In genomic region chr8:120550430-120550829, GRCm38 (mm10) we compare ENCODE assay signal across 10 mouse cellular contexts. TPM values are rescaled to one million over a fixed set of nuclear protein-coding genes. Genes with fewer than 3 reads are reported as not detected.
DNase-seq lines count a peak whose midpoint lies in the region; ATAC-seq and TF ChIP-seq lines count a peak whose summit lies in the region.
"Had no signal": no experiment of that assay in that cellular context is flagged by ENCODE, and none has a peak within 500 bp of the region (broad histone marks: within the 10 kb centered on the region; RNA-seq: fewer than 3 reads in every experiment).

No protein-coding gene starts in this region.

- H3K4me3 ChIP-seq in layer of hippocampus, adult 2 months, result no peak overlapping the region; the same call in 1 of the 2 replicates
- 0 out of 2 replicates have a peak overlapping the region, but pooled peaks have one; percentile 24 for H3K4me3 ChIP-seq in forebrain, embryonic 12.5 days (replicated peaks)
- H3K4me3 ChIP-seq in hindbrain, embryonic 16.5 days (ENCODE audit: low read length), result no peak overlapping the region
- no peak overlapping the region for H3K4me3 ChIP-seq in neural tube, embryonic 14.5 days (ENCODE audit: low read depth, low read length)

- 0 out of 2 replicates have a peak, but pooled peaks cover 3% of the 10 kb centered on the region for H3K27me3 ChIP-seq in forebrain, embryonic 12.5 days
- no peaks in the 10 kb centered on the region for H3K27me3 ChIP-seq in hindbrain, embryonic 16.5 days (replicated peaks; ENCODE audit: control insufficient read depth, insufficient read depth, low read length)
- H3K27me3 ChIP-seq in neural tube, embryonic 14.5 days (ENCODE audit: control insufficient read depth, insufficient read depth, low read length), result no peaks in the 10 kb centered on the region

- H3K27ac ChIP-seq in layer of hippocampus, adult 2 months, result peak overlapping the region; percentile 97
- H3K27ac ChIP-seq in forebrain, embryonic 12.5 days, result peak overlapping the region; percentile 96
- H3K27ac ChIP-seq in hindbrain, embryonic 16.5 days (ENCODE audit: low read depth, low read length), result peak overlapping the region; percentile 77
- peak overlapping the region; percentile 88 for H3K27ac ChIP-seq in neural tube, embryonic 14.5 days (ENCODE audit: low read depth, low read length)

- no peak for DNase-seq in layer of hippocampus, adult 2 months (ENCODE audit: low spot score in 2 of 2)
- no peak for DNase-seq in layer of hippocampus, adult 8-10 months (ENCODE audit: low spot score in 2 of 2)
- no peak for DNase-seq in embryo, embryonic 10.5 days (ENCODE audit: low spot score)
- no peak for DNase-seq in spleen, adult 12 weeks (ENCODE audit: low spot score)
- DNase-seq: gastrocnemius, postnatal 10 days; layer of hippocampus, adult 9-11 months; liver, postnatal 0 days had no signal

- WGBS in forebrain, embryonic 12.5 days, result 10% methylated on average over 12 of the region's 12 CpGs
- WGBS in hindbrain, embryonic 16.5 days, result 21% methylated on average over 12 of the region's 12 CpGs
- 11% methylated on average over 12 of the region's 12 CpGs for WGBS in neural tube, embryonic 14.5 days

- no peak for TF ChIP-seq CTCF in layer of hippocampus, adult 2 months (conservative IDR thresholded peaks at IDR 0.05)

- H3K9ac ChIP-seq in forebrain, embryonic 12.5 days, result peak overlapping the region; percentile 48; the same call in 1 of the 2 replicates
- 0 out of 2 replicates have a peak overlapping the region, but pooled peaks have one; percentile 24 for H3K9ac ChIP-seq in hindbrain, embryonic 16.5 days (ENCODE audit: low read depth, low read length)
- peak overlapping the region; percentile 43; the same call in 1 of the 2 replicates for H3K9ac ChIP-seq in neural tube, embryonic 14.5 days (replicated peaks; ENCODE audit: low read depth, low read length)
- H3K9ac ChIP-seq: liver, postnatal 0 days had no signal

- peaks cover 100% of the 10 kb centered on the region for H3K4me1 ChIP-seq in forebrain, embryonic 12.5 days
- H3K4me1 ChIP-seq in hindbrain, embryonic 16.5 days (ENCODE audit: control insufficient read depth, insufficient read depth, low read depth, low read length), result peaks cover 60% of the 10 kb centered on the region
- H3K4me1 ChIP-seq in neural tube, embryonic 14.5 days (ENCODE audit: control insufficient read depth, insufficient read depth, low read length), result peaks cover 73% of the 10 kb centered on the region

- H3K9me3 ChIP-seq in forebrain, embryonic 12.5 days, result no peaks in the 10 kb centered on the region
- H3K9me3 ChIP-seq in hindbrain, embryonic 16.5 days (ENCODE audit: control insufficient read depth, low read length), result no peaks in the 10 kb centered on the region
- no peaks in the 10 kb centered on the region for H3K9me3 ChIP-seq in neural tube, embryonic 14.5 days (ENCODE audit: control insufficient read depth, low read length)

- no peak; the same call in 1 of the 2 replicates for ATAC-seq in forebrain, embryonic 12.5 days (ENCODE audit: low FRiP score)
- no peak for ATAC-seq in hindbrain, embryonic 16.5 days
- no peak for ATAC-seq in neural tube, embryonic 14.5 days (ENCODE audit: low read depth)
- ATAC-seq: liver, postnatal 0 days had no signal

- peak overlapping the region; percentile 57 for H3K4me2 ChIP-seq in forebrain, embryonic 12.5 days
- H3K4me2 ChIP-seq in hindbrain, embryonic 16.5 days (ENCODE audit: low read length), result peak overlapping the region; percentile 20
- H3K4me2 ChIP-seq in neural tube, embryonic 14.5 days (ENCODE audit: low read depth, low read length), result 0 out of 2 replicates have a peak overlapping the region, but pooled peaks have one; percentile 40

- peaks cover 19% of the 10 kb centered on the region for H3K36me3 ChIP-seq in forebrain, embryonic 12.5 days (replicated peaks)
- H3K36me3 ChIP-seq in hindbrain, embryonic 16.5 days (ENCODE audit: control insufficient read depth, insufficient read depth, low read length), result no peaks in the 10 kb centered on the region
- no peaks in the 10 kb centered on the region for H3K36me3 ChIP-seq in neural tube, embryonic 14.5 days (ENCODE audit: control insufficient read depth, insufficient read depth, low read length)

RNA-seq across cellular contexts. Expression of gene Gins2, which starts 38.7 kb away (rescaled TPM):
- 1 to 10 TPM; 5.2 to 6.2 TPM for total RNA-seq in layer of hippocampus, adult 2 months (2021)
- 1 to 10 TPM; 2.4 to 4.8 (median 2.8) TPM for total RNA-seq in layer of hippocampus, adult 8-10 months (2022)
- 83.2 and 84.8 TPM in 2 replicates for polyA plus RNA-seq in forebrain, embryonic 12.5 days (2016; fragmentation: Nextera tagmentation; extraction: Ambion mirVana)
- 20.6 and 22.0 TPM in 2 replicates for polyA plus RNA-seq in hindbrain, embryonic 16.5 days (2015; fragmentation: Nextera tagmentation; extraction: Ambion mirVana)
- 10.5 and 13.1 TPM in 2 replicates for polyA plus RNA-seq in neural tube, embryonic 14.5 days (2014; fragmentation: Nextera tagmentation; extraction: Ambion mirVana)
